9 mouse cellular contexts compared by ENCODE assay signal in the genomic region with DNA sequence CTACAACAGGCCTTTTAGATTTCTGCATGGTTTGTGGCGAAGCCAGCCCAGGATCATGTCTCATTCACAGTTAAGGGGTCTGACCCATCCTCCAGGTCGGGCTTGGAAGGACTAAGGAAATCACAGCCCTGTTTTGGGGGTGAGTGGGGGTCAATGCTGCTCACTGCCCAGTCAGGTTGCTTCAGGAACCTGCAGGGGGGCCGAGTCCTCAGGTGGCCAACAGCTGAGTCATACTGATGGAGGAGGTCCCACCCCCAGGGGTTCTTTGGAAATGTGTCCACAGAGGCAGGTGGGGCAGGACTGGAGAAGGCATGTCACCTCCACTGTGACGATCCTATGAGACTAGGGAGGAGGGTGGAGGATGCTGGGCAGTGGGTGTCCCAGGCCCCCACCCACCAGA. TPM values are rescaled to one million over a fixed set of nuclear protein-coding genes. Genes with fewer than 3 reads are reported as not detected.
DNase-seq lines count a peak whose midpoint lies in the region; ATAC-seq and TF ChIP-seq lines count a peak whose summit lies in the region.
"Had no signal": no experiment of that assay in that cellular context is flagged by ENCODE, and none has a peak within 500 bp of the region (broad histone marks: within the 10 kb centered on the region; RNA-seq: fewer than 3 reads in every experiment).

No protein-coding gene starts in this region.

- no peak for TF ChIP-seq CTCF in layer of hippocampus, adult 2 months (conservative IDR thresholded peaks at IDR 0.05)
- no peak for TF ChIP-seq CTCF in intestine, postnatal 0 days (IDR thresholded peaks at IDR 0.05; ENCODE audit: low read depth)

- H3K27ac ChIP-seq in layer of hippocampus, adult 2 months = peak overlapping the region; percentile 86
- H3K27ac ChIP-seq in intestine, postnatal 0 days (ENCODE audit: low read depth, low read length) = peak overlapping the region; percentile 70

- H3K9me3 ChIP-seq in intestine, postnatal 0 days (ENCODE audit: control insufficient read depth) = no peaks in the 10 kb centered on the region
- H3K9me3 ChIP-seq: megakaryocyte, embryonic 14.5 days had no signal

- no peaks in the 10 kb centered on the region for H3K27me3 ChIP-seq in intestine, postnatal 0 days (replicated peaks; ENCODE audit: control insufficient read depth, insufficient read depth, low read length)
- H3K27me3 ChIP-seq: megakaryocyte, embryonic 14.5 days had no signal

- peak; percentile 48 for DNase-seq in cerebellum, adult 11 months
- DNase-seq in cerebellum, postnatal 14 days = no peak
- DNase-seq in layer of hippocampus, adult 2 months (ENCODE audit: low spot score in 2 of 2) = no peak
- DNase-seq in layer of hippocampus, adult 8-10 months (ENCODE audit: low spot score in 2 of 2) = no peak
- DNase-seq in lung, postnatal 10 days = peak; percentile 32
- no peak for DNase-seq in Muller cell, postnatal 12 days (ENCODE audit: inconsistent ontology term)
- DNase-seq in testis, postnatal 14 days (ENCODE audit: low spot score) = no peak

- ATAC-seq in intestine, postnatal 0 days = no peak

- WGBS in intestine, postnatal 0 days = 52% methylated on average over 4 of the region's 4 CpGs

- H3K4me1 ChIP-seq in intestine, postnatal 0 days (replicated peaks; ENCODE audit: control insufficient read depth, insufficient read depth, low read length) = peaks cover 4% of the 10 kb centered on the region; the same call in 1 of the 2 replicates

- peak overlapping the region; percentile 13; the same call in 1 of the 2 replicates for H3K4me2 ChIP-seq in intestine, postnatal 0 days (replicated peaks; ENCODE audit: low read depth)

- H3K9ac ChIP-seq in intestine, postnatal 0 days (ENCODE audit: low read depth, low read length) = no peak overlapping the region

- no peak overlapping the region for H3K4me3 ChIP-seq in layer of hippocampus, adult 2 months
- no peak overlapping the region for H3K4me3 ChIP-seq in intestine, postnatal 0 days (ENCODE audit: low read depth, low read length)

- peaks cover 46% of the 10 kb centered on the region for H3K36me3 ChIP-seq in intestine, postnatal 0 days (ENCODE audit: control insufficient read depth, insufficient read depth)

RNA-seq across cellular contexts. Expression of a gene that starts 8.6 kb away (rescaled TPM):
- 100 to 1,000 TPM; 102 to 105 TPM for total RNA-seq in layer of hippocampus, adult 2 months (2021)
- total RNA-seq in layer of hippocampus, adult 8-10 months (2022) = 100 to 1,000 TPM in 2 of 4 experiments, 10 to 100 TPM in 2; 92.1 to 103 (median 97.9) TPM
- 21.5 and 23.5 TPM in 2 replicates for polyA plus RNA-seq in intestine, postnatal 0 days (2015; fragmentation: Nextera tagmentation; extraction: Ambion mirVana)

RNA-seq across cellular contexts. Expression of a gene that starts 12.5 kb away (rescaled TPM):
- 10 to 100 TPM; 45.3 to 46.9 TPM for total RNA-seq in layer of hippocampus, adult 2 months (2021)
- total RNA-seq in layer of hippocampus, adult 8-10 months (2022) = 10 to 100 TPM; 41.9 to 50.0 (median 45.1) TPM
- polyA plus RNA-seq in intestine, postnatal 0 days (2015; fragmentation: Nextera tagmentation; extraction: Ambion mirVana) = 38.4 and 38.6 TPM in 2 replicates

RNA-seq across cellular contexts. Expression of a gene that starts 36.3 kb away (rescaled TPM):
- total RNA-seq in layer of hippocampus, adult 2 months (2021) = 10 to 100 TPM; 10.6 to 16.5 TPM
- 10 to 100 TPM; 13.8 to 18.0 (median 15.0) TPM for total RNA-seq in layer of hippocampus, adult 8-10 months (2022)
- 14.4 and 15.4 TPM in 2 replicates for polyA plus RNA-seq in intestine, postnatal 0 days (2015; fragmentation: Nextera tagmentation; extraction: Ambion mirVana)

RNA-seq across cellular contexts. Expression of a gene that starts 36.5 kb away (rescaled TPM):
- 10 to 100 TPM; 65.0 to 69.0 TPM for total RNA-seq in layer of hippocampus, adult 2 months (2021)
- total RNA-seq in layer of hippocampus, adult 8-10 months (2022) = 10 to 100 TPM; 56.6 to 73.2 (median 69.8) TPM
- 12.2 and 14.4 TPM in 2 replicates for polyA plus RNA-seq in intestine, postnatal 0 days (2015; fragmentation: Nextera tagmentation; extraction: Ambion mirVana)

RNA-seq across cellular contexts. Expression of a gene that starts 42.8 kb away (rescaled TPM):
- 100 to 1,000 TPM; 221 to 228 TPM for total RNA-seq in layer of hippocampus, adult 2 months (2021)
- 100 to 1,000 TPM; 190 to 230 (median 201) TPM for total RNA-seq in layer of hippocampus, adult 8-10 months (2022)
- 97.5 and 99.2 TPM in 2 replicates for polyA plus RNA-seq in intestine, postnatal 0 days (2015; fragmentation: Nextera tagmentation; extraction: Ambion mirVana)

Comparison
In these comparisons a context has a peak if more than half of its experiments do, and no peak if none do; other contexts are left out.
1. DNase-seq: peak in cerebellum, adult 11 months (single experiment) and lung, postnatal 10 days (single experiment); none in cerebellum, postnatal 14 days (0 of 2), layer of hippocampus, adult 2 months (0 of 2), layer of hippocampus, adult 8-10 months (0 of 2), Muller cell, postnatal 12 days (single experiment) and testis, postnatal 14 days (single experiment).